Mouse (Mus musculus) spleen, adult 2 months (tissue): ENCODE measurements around the gene Zbtb2. TPM values are rescaled to one million over a fixed set of nuclear protein-coding genes. Genes with fewer than 3 reads are reported as not detected.
A peak's percentile ranks its signal among the peaks of the same experiment; 100 is the strongest.

Experiments used
- DNase-seq, 2 experiments: peaks; one replicate each; pipeline versions ENCODE4 v3.0.0 to v3.0.0-alpha.2; 2012 to 2021; ENCODE audit warnings: low spot score in 2 of 2, low read depth in 1 of 2
- H3K27ac ChIP-seq: fragments of 200-500 bp; 2 replicates; pipeline ENCODE4 v1.5.1; 2012; ENCODE audit warnings: low read length, inconsistent platforms; ENCODE audit not compliant: insufficient read depth
- H3K27me3 ChIP-seq: fragments of 200-500 bp; 2 replicates; pipeline ENCODE4 v1.6.1; 2012; ENCODE audit warnings: mild to moderate bottlenecking, moderate library complexity, low read length, inconsistent platforms; ENCODE audit not compliant: control insufficient read depth, insufficient read depth
- H3K36me3 ChIP-seq: fragments of 200-500 bp; 2 replicates; pipeline ENCODE4 v1.6.1; 2012; ENCODE audit warnings: mild to moderate bottlenecking, low read length, inconsistent platforms; ENCODE audit not compliant: control insufficient read depth, insufficient read depth
- H3K4me1 ChIP-seq: fragments of 200-500 bp; 2 replicates; pipeline ENCODE4 v1.6.1; 2011; ENCODE audit warnings: inconsistent platforms; ENCODE audit not compliant: control insufficient read depth, insufficient read depth, insufficient read length
- H3K4me3 ChIP-seq: fragments of 200-500 bp; 2 replicates; pipeline ENCODE4 v1.5.1; 2011; ENCODE audit warnings: mild to moderate bottlenecking, inconsistent platforms; ENCODE audit not compliant: insufficient read depth, insufficient read length; ENCODE audit errors: extremely low read depth
- CTCF ChIP-seq: fragments of 200-500 bp; IDR thresholded peaks from 2 replicates; pipeline ENCODE4 v1.5.1; 2011; ENCODE audit warnings: mild to moderate bottlenecking, inconsistent platforms; ENCODE audit not compliant: insufficient read depth, insufficient read length, insufficient replicate concordance; ENCODE audit errors: extremely low read depth
- POLR2A ChIP-seq: fragments of 200-500 bp; IDR thresholded peaks from 2 replicates; pipeline ENCODE4 v1.6.1; 2011; ENCODE audit warnings: low read depth, low read length, inconsistent platforms
- WGBS: fragments of 180-500 bp; shearing (Covaris S2); methylation state at CpG from one replicate; pipeline ENCODE4 v1.1.7; 2018; 5-methylcytosine and 5-hydroxymethylcytosine counted together
- polyA plus RNA-seq: library from polyadenylated mRNA; depleted of rRNA; stranded (reverse); fragments of >200 nt; gene quantifications from 2 replicates; pipeline ENCODE4 v1.2.3, GENCODE M21; 2012

The Zbtb2 gene
- polyA plus RNA-seq, 1 experiment = 10.3 TPM

DNA sequence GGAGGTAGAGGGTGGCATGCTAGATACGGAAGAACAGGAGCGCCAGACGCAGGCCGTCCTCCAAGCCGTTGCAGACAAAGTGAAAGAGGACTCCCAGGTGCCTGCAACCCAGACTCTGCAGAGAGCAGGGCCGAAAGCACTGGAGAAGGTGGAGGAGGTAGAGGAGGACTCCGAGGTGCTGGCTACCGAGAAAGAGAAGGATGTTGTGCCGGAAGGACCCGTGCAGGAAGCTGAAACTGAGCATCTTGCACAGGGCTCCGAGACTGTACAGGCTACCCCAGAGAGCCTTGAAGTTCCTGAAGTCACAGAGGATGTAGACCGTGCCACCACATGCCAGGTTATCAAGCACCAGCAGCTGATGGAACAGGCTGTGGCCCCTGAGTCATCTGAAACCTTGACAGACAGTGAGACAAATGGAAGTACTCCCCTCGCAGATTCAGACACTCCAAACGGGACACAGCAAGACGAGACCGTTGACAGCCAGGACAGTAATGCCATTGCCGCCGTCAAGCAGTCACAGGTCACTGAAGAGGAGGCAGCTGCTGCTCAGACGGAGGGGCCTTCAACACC, 31.9 kb downstream of the Zbtb2 start:
- WGBS = 44% methylated on average over 19 of the region's 19 CpGs
- no peak overlapping the region for H3K27ac ChIP-seq
- no peak for DNase-seq

GRCm38 (mm10) chr10:4354371-4355260, 33.3 kb downstream of the Zbtb2 start:
- no peak overlapping the region for H3K4me3 ChIP-seq
- peaks cover 3% of the 10 kb centered on the region; the same call in 1 of the 2 replicates for H3K4me1 ChIP-seq
- H3K27ac ChIP-seq = no peak overlapping the region
- 91% methylated on average over 38 of the region's 38 CpGs for WGBS
- no peak for TF ChIP-seq CTCF
- TF ChIP-seq POLR2A = no peak
- DNase-seq = no peak
- H3K36me3 ChIP-seq = no peaks in the 10 kb centered on the region; the same call in 1 of the 2 replicates
- H3K27me3 ChIP-seq = no peaks in the 10 kb centered on the region

More for the DNA sequence above, 31.9 kb downstream of the Zbtb2 start:
- Histone ChIP-seq H3K4me1 (peaks cover 3% of the 10 kb centered on the region; the same call in 1 of the 2 replicates), H3K4me3 (peak overlapping the region; percentile 48), H3K36me3 (no peaks in the 10 kb centered on the region; the same call in 1 of the 2 replicates), H3K27me3 (no peaks in the 10 kb centered on the region)
- no peak for TF ChIP-seq CTCF
- no peak for TF ChIP-seq POLR2A

DNA sequence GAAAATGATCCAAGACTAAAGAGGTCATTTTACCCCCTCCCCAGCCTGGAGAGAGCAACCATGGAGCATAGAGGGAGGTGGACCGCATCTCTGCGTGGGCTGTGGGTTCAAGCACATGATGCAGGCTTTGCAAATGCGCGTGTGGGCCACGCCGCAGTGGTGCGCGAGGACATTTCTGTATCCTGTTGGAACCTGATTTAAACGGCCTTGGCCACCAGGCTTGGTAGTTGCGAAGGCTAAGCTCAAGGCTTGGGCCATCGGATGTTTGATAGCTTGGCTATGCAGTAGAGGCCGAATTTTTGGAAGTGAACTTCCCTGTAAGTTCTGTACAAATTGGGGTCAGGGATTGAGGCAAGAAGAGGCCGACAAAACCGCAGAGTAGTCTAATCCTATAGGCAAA, 40.3 kb downstream of the Zbtb2 start:
- H3K27ac ChIP-seq = no peak overlapping the region
- whole genome bisulfite sequencing = 88% methylated on average over 14 of the region's 14 CpGs
- peaks cover 6% of the 10 kb centered on the region for H3K4me1 ChIP-seq
- no peaks in the 10 kb centered on the region for H3K36me3 ChIP-seq
- TF ChIP-seq CTCF (no peak), POLR2A (no peak)
- H3K27me3 ChIP-seq = no peaks in the 10 kb centered on the region
- no peak overlapping the region for H3K4me3 ChIP-seq
- no peak for DNase-seq

GRCm38 (mm10) chr10:4347136-4347492, 40.8 kb downstream of the Zbtb2 start:
- TF ChIP-seq POLR2A (no peak), CTCF (no peak)
- no peak for DNase-seq
- no peaks in the 10 kb centered on the region for H3K27me3 ChIP-seq
- H3K36me3 ChIP-seq = no peaks in the 10 kb centered on the region
- H3K4me3 ChIP-seq = no peak overlapping the region
- peaks cover 6% of the 10 kb centered on the region for H3K4me1 ChIP-seq
- H3K27ac ChIP-seq = no peak overlapping the region
- 79% methylated on average over 4 of the region's 4 CpGs for WGBS

GRCm38 (mm10) chr10:4346489-4347135, 41.3 kb downstream of the Zbtb2 start:
- Histone ChIP-seq H3K4me1 (peaks cover 6% of the 10 kb centered on the region), H3K36me3 (no peaks in the 10 kb centered on the region), H3K27me3 (no peaks in the 10 kb centered on the region), H3K4me3 (peak overlapping the region; percentile 29; the same call in 1 of the 2 replicates), H3K27ac (no peak overlapping the region)
- TF ChIP-seq POLR2A (no peak), CTCF (peak; percentile 87)
- 15% methylated on average over 26 of the region's 28 CpGs for WGBS
- DNase-seq = peak; percentile 51 to 83

DNA sequence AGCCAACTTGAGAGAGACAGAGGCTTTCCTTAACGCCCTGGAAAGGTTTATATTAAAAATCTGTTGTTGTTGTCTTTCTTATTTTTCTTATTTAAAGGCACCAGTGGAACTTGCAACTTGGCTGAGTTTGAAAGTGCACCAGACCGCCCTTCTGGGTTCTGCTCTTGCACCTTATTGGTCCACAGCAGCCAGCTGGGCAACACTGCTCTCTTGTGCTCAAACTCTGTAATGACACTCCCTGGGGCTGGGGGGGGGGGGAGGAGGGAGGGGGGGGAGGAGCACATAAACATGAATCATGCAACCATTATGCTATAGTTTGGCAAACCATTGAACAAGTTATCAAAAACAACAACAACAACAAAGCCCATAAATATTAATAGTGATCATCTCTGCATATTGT, 46.5 kb downstream of the Zbtb2 start:
- H3K36me3 ChIP-seq = no peaks in the 10 kb centered on the region

More for the DNA sequence above, 46.5 kb downstream of the Zbtb2 start:
- no peak overlapping the region for H3K27ac ChIP-seq
- 18% methylated on average over 2 of the region's 2 CpGs for WGBS
- no peaks in the 10 kb centered on the region for H3K4me1 ChIP-seq
- TF ChIP-seq POLR2A (no peak), CTCF (peak; percentile 42; the same call in 1 of the 2 replicates)
- DNase-seq = peak; percentile 33 to 36
- H3K4me3 ChIP-seq = no peak overlapping the region
- no peaks in the 10 kb centered on the region for H3K27me3 ChIP-seq
